Mouse (Mus musculus): ENCODE results near the gene Pknox2.

Gene Pknox2

GRCm38 (mm10) chr9:36990626-36991368 is 156.4 kb downstream of the Pknox2 start:
- no peak for DNase-seq (ENCODE audit: extremely low read depth, low read depth)

GRCm38 (mm10) chr9:36989991-36990390 is 157.2 kb downstream of the Pknox2 start:
- DNase-seq (ENCODE audit: extremely low read depth, low read depth), result no peak

- no peak for DNase-seq (ENCODE audit: extremely low read depth, low read depth)
Measured at GRCm38 (mm10) chr9:36985233-36985632, 162.0 kb downstream of the Pknox2 start.

GRCm38 (mm10) chr9:36976596-36977362 is 170.4 kb downstream of the Pknox2 start:
- no peak for DNase-seq (ENCODE audit: extremely low read depth, low read depth)

GRCm38 (mm10) chr9:36973486-36974227 is 173.6 kb downstream of the Pknox2 start:
- no peak for DNase-seq (ENCODE audit: extremely low read depth, low read depth)

- no peak for DNase-seq (ENCODE audit: extremely low read depth, low read depth)
Measured at GRCm38 (mm10) chr9:36972089-36972488, 175.1 kb downstream of the Pknox2 start.

GRCm38 (mm10) chr9:36971066-36971465 is 176.1 kb downstream of the Pknox2 start:
- no peak for DNase-seq (ENCODE audit: extremely low read depth, low read depth)

- DNase-seq (ENCODE audit: extremely low read depth, low read depth), result peak; percentile 43
Measured at GRCm38 (mm10) chr9:36970651-36971050, 176.6 kb downstream of the Pknox2 start.

- DNase-seq (ENCODE audit: extremely low read depth, low read depth), result no peak
Measured at GRCm38 (mm10) chr9:36969131-36969530, 178.1 kb downstream of the Pknox2 start.

- peak; percentile 15 for DNase-seq (ENCODE audit: extremely low read depth, low read depth)
Measured at GRCm38 (mm10) chr9:36968713-36969112, 178.5 kb downstream of the Pknox2 start.

GRCm38 (mm10) chr9:36968236-36968635 is 179.0 kb downstream of the Pknox2 start:
- no peak for DNase-seq (ENCODE audit: extremely low read depth, low read depth)

GRCm38 (mm10) chr9:36965720-36966119 is 181.5 kb downstream of the Pknox2 start:
- DNase-seq (ENCODE audit: extremely low read depth, low read depth), result peak; percentile 35

- no peak for DNase-seq (ENCODE audit: extremely low read depth, low read depth)
Measured at GRCm38 (mm10) chr9:36964230-36964629, 183.0 kb downstream of the Pknox2 start.

- DNase-seq (ENCODE audit: extremely low read depth, low read depth), result no peak
Measured at GRCm38 (mm10) chr9:36963512-36963911, 183.7 kb downstream of the Pknox2 start.

- DNase-seq (ENCODE audit: extremely low read depth, low read depth), result no peak
Measured at GRCm38 (mm10) chr9:36961874-36962273, 185.3 kb downstream of the Pknox2 start.

- DNase-seq (ENCODE audit: extremely low read depth, low read depth), result no peak
Measured at GRCm38 (mm10) chr9:36961153-36961552, 186.1 kb downstream of the Pknox2 start.

- no peak for DNase-seq (ENCODE audit: extremely low read depth, low read depth)
Measured at GRCm38 (mm10) chr9:36951133-36951484, 196.1 kb downstream of the Pknox2 start.

- no peak for DNase-seq (ENCODE audit: extremely low read depth, low read depth)
Measured at GRCm38 (mm10) chr9:36950271-36951132, 196.7 kb downstream of the Pknox2 start.

- DNase-seq (ENCODE audit: extremely low read depth, low read depth), result no peak
Measured at GRCm38 (mm10) chr9:36948181-36948580, 199.0 kb downstream of the Pknox2 start.

GRCm38 (mm10) chr9:36947056-36947694 is 200.0 kb downstream of the Pknox2 start:
- no peak for DNase-seq (ENCODE audit: extremely low read depth, low read depth)

- DNase-seq (ENCODE audit: extremely low read depth, low read depth), result no peak
Measured at GRCm38 (mm10) chr9:36944843-36945242, 202.4 kb downstream of the Pknox2 start.
